Mouse (Mus musculus) hindbrain, embryonic 14.5 days (tissue): ENCODE measurements around the gene Arsb. TPM values are rescaled to one million over a fixed set of nuclear protein-coding genes. Genes with fewer than 3 reads are reported as not detected.

Experiments
- ATAC-seq: fragments of 200-750 bp; cut with Nextera tagmentation; 2 replicates; pipeline ENCODE4 v1.8.0; 2017; ENCODE audit warnings: moderate number of reproducible peaks, mild to moderate bottlenecking, moderate TSS enrichment, moderate library complexity; ENCODE audit not compliant: low FRiP score
- DNase-seq: peaks from one replicate; pipeline ENCODE4 v3.0.0-alpha.2; 2015; ENCODE audit warnings: low spot score
- H3K27ac ChIP-seq: fragments of 300-500 bp; sonication (generic); 2 replicates; pipeline ENCODE4 v1.5.1; 2014; ENCODE audit warnings: mild to moderate bottlenecking, moderate library complexity
- H3K27me3 ChIP-seq: fragments of 300-500 bp; sonication (generic); 2 replicates; pipeline ENCODE4 v1.6.1; 2014; ENCODE audit warnings: mild to moderate bottlenecking, low read length, mixed read lengths; ENCODE audit not compliant: control insufficient read depth, insufficient read depth
- H3K36me3 ChIP-seq: fragments of 300-500 bp; sonication (generic); replicated peaks from 2 replicates; pipeline ENCODE4 v1.6.1; 2014; ENCODE audit not compliant: control insufficient read depth, insufficient read depth
- H3K4me1 ChIP-seq: fragments of 300-500 bp; sonication (generic); replicated peaks from 2 replicates; pipeline ENCODE4 v1.6.1; 2014; ENCODE audit warnings: antibody characterized with exemption, low read length, mixed read lengths; ENCODE audit not compliant: control insufficient read depth, insufficient read depth
- H3K4me2 ChIP-seq: fragments of 300-500 bp; sonication (generic); replicated peaks from 2 replicates; pipeline ENCODE4 v1.6.1; 2014; ENCODE audit warnings: mild to moderate bottlenecking, moderate library complexity
- H3K4me3 ChIP-seq: fragments of 300-500 bp; sonication (generic); replicated peaks from 2 replicates; pipeline ENCODE4 v1.5.1; 2014; ENCODE audit warnings: mild to moderate bottlenecking, low read length
- H3K9ac ChIP-seq: fragments of 300-500 bp; sonication (generic); 2 replicates; pipeline ENCODE4 v1.6.1; 2014
- H3K9me3 ChIP-seq: fragments of 300-500 bp; sonication (generic); 2 replicates; pipeline ENCODE4 v1.6.1; 2016; ENCODE audit warnings: low read length; ENCODE audit not compliant: control insufficient read depth
- WGBS: fragments of 180-500 bp; shearing (Covaris S2); extraction: QIAGEN DNeasy Blood & Tissue Kit; methylation state at CpG from one replicate; pipeline ENCODE4 v1.1.7; 2014; 5-methylcytosine and 5-hydroxymethylcytosine counted together
- polyA plus RNA-seq: library from polyadenylated mRNA; unstranded; fragments of >200 nt; fragmentation: Nextera tagmentation; extraction: Ambion mirVana; gene quantifications from 2 replicates; pipeline ENCODE4 v1.2.1, GENCODE M21; 2014

Arsb gene
- polyA plus RNA-seq, 1 experiment from 2014 or later, result 10.9 TPM

DNA sequence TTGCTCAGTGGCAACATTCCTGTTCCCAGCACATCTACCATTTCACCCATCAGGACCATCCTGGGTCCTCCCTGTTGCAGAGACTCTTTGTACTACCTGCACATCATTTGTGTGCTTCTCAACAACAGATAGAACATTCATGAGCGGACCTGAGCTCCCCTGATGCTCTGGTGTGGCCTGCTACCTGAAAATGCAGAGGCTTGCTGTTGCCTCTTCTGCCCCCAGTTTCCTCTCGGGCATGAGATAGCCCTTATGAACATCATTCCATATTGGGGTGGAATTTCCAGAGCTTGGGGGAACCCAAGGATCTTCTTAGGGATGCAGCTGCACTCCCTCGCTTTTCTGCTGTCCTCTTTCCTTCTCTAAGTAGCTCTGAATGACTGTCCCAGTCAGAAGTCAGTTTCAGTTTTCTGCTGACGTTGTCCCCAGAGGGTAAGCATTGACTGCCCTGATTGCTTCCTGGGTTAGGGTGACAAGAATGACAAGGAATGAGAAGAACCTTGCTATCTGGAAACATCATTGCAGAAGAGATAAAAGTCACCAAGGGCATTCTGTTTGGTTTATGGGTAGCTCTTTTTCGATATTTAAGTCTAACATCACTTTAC lies 78.4 kb downstream of the Arsb start:
- no peak overlapping the region for H3K9ac ChIP-seq
- DNase-seq (no peak), ATAC-seq (no peak)
- H3K27ac ChIP-seq, result no peak overlapping the region
- H3K36me3 ChIP-seq, result no peaks in the 10 kb centered on the region
- no peaks in the 10 kb centered on the region for H3K9me3 ChIP-seq
- no peak overlapping the region for H3K4me3 ChIP-seq
- H3K27me3 ChIP-seq, result no peaks in the 10 kb centered on the region
- H3K4me2 ChIP-seq, result no peak overlapping the region
- 0 out of 2 replicates have a peak, but pooled peaks cover 3% of the 10 kb centered on the region for H3K4me1 ChIP-seq
- 82% methylated on average over 5 of the region's 5 CpGs for WGBS

GRCm38 (mm10) chr13:93850674-93851073 lies 79.2 kb downstream of the Arsb start:
- Histone ChIP-seq H3K9ac (no peak overlapping the region), H3K27me3 (no peaks in the 10 kb centered on the region), H3K36me3 (no peaks in the 10 kb centered on the region), H3K4me3 (no peak overlapping the region), H3K9me3 (no peaks in the 10 kb centered on the region), H3K4me2 (no peak overlapping the region), H3K27ac (no peak overlapping the region), H3K4me1 (0 out of 2 replicates have a peak, but pooled peaks cover 3% of the 10 kb centered on the region)
- ATAC-seq (no peak), DNase-seq (no peak)
- 90% methylated on average over 4 of the region's 4 CpGs for WGBS

GRCm38 (mm10) chr13:93852419-93853138 lies 81.1 kb downstream of the Arsb start:
- 62% methylated on average over 14 of the region's 14 CpGs for WGBS
- H3K9ac ChIP-seq, result no peak overlapping the region

DNA sequence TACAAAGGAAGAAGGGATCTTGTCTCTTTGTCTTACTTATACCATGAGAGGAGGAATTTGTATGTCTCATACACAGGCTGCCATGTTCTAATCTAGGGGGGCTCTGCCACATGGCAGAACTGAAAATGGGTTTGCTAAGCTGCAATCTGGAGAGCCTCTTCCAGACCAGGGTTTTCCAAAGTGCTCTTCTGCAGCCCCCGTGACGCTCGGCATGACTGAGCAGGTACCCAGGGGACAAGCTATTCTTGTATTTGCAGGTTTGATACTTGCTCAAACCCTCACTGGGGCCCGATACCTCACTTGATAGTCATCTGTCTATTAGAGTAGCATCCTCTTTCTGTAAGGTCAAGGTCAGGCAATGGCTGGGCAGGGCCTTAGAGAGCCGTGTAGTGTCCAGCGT lies 82.3 kb downstream of the Arsb start:
- Histone ChIP-seq H3K9ac (no peak overlapping the region), H3K4me1 (0 out of 2 replicates have a peak, but pooled peaks cover 3% of the 10 kb centered on the region), H3K4me2 (no peak overlapping the region), H3K36me3 (no peaks in the 10 kb centered on the region), H3K27me3 (no peaks in the 10 kb centered on the region), H3K27ac (no peak overlapping the region), H3K4me3 (no peak overlapping the region), H3K9me3 (no peaks in the 10 kb centered on the region)
- ATAC-seq (no peak), DNase-seq (no peak)
- 88% methylated on average over 6 of the region's 6 CpGs for WGBS

More at GRCm38 (mm10) chr13:93852419-93853138, 81.1 kb downstream of the Arsb start:
- Histone ChIP-seq H3K4me2 (no peak overlapping the region), H3K4me3 (no peak overlapping the region), H3K9me3 (no peaks in the 10 kb centered on the region), H3K36me3 (no peaks in the 10 kb centered on the region), H3K27me3 (no peaks in the 10 kb centered on the region), H3K4me1 (0 out of 2 replicates have a peak, but pooled peaks cover 3% of the 10 kb centered on the region), H3K27ac (no peak overlapping the region)
- no peak for ATAC-seq
- no peak for DNase-seq

DNA sequence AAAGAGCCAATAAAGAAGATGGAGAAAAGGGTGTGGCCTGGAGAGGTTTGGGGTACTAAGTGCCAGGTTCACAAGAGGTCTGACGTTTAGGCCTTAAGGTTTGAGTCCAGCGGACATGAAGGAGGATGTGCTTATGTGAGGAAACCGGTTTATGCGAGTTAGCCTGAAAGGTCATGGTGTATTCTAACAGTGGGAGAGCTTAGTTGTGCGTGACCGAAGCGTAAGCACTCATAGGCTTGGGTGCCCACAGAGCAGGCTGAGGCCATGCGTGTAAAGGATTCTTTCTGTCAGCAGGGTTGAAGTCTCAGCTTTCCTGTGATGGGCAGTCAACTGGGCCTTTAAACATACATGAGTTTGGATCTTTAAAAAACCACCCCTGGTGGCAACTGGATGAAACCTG lies 82.9 kb downstream of the Arsb start:
- 0 out of 2 replicates have a peak, but pooled peaks cover 3% of the 10 kb centered on the region for H3K4me1 ChIP-seq
- H3K36me3 ChIP-seq, result no peaks in the 10 kb centered on the region
- H3K27me3 ChIP-seq, result no peaks in the 10 kb centered on the region
- no peak for DNase-seq
- no peak overlapping the region for H3K4me3 ChIP-seq
- H3K4me2 ChIP-seq, result no peak overlapping the region
- ATAC-seq, result no peak
- H3K9me3 ChIP-seq, result no peaks in the 10 kb centered on the region
- 88% methylated on average over 8 of the region's 8 CpGs for WGBS
- no peak overlapping the region for H3K27ac ChIP-seq
- no peak overlapping the region for H3K9ac ChIP-seq

DNA sequence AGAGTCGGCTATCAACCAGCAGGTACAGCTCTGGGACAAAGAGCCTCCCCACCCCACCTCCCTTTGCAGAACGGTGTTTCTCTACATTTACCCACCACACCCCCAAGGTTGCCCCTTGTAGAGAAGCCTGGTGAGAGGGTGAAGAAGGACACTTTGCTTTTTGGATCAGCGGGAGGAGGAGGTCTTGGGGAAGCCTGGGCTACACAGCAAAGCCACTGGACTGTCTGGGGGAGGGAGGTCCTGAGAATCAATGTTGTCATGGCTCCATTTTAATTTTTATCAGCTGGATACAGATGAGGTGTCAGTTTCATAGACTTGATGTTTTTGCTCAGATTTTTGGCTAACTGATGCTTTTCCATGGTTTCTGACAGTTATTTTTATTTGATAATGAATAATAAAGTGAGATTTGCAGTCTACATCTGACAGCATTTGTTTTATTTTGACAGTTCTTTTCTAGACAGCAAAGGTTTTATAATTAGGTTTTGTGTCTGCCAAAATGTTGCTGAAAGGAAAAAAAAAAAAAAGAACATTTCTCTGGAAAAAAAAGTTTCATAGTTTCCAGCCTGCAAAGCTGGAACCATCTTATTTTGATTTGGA lies 83.6 kb downstream of the Arsb start:
- Histone ChIP-seq H3K9ac (no peak overlapping the region), H3K27ac (no peak overlapping the region), H3K9me3 (no peaks in the 10 kb centered on the region), H3K27me3 (no peaks in the 10 kb centered on the region), H3K36me3 (no peaks in the 10 kb centered on the region), H3K4me2 (no peak overlapping the region), H3K4me3 (no peak overlapping the region), H3K4me1 (0 out of 2 replicates have a peak, but pooled peaks cover 3% of the 10 kb centered on the region)
- 86% methylated on average over 3 of the region's 3 CpGs for WGBS
- ATAC-seq (no peak), DNase-seq (no peak)

DNA sequence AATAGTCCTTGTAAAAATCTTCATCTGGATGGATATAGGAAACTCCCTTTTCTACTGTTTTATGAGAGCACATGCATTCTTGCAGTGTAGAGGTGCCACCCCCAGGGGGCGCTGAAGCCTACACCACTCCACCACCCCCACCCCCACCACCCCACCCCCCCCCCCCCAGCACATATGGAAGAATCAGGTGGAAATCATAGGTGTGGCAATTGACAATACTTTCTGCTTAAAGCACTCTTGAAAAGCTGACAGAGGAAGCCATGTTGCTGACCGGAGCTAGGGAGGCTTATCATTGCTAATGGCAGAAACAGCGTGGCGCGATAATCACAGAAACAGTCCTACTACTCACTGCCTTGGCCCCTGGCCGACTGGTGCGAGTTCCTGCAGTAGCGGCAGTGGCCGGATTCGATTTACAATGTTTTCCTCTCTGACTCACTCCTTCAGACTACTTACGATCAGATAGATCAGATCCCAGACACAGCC lies 84.3 kb downstream of the Arsb start:
- Histone ChIP-seq H3K4me3 (no peak overlapping the region), H3K4me1 (0 out of 2 replicates have a peak, but pooled peaks cover 3% of the 10 kb centered on the region), H3K4me2 (no peak overlapping the region), H3K9ac (no peak overlapping the region), H3K9me3 (no peaks in the 10 kb centered on the region), H3K27ac (no peak overlapping the region), H3K36me3 (no peaks in the 10 kb centered on the region), H3K27me3 (no peaks in the 10 kb centered on the region)
- no peak for DNase-seq
- no peak for ATAC-seq
- WGBS, result 53% methylated on average over 11 of the region's 11 CpGs

DNA sequence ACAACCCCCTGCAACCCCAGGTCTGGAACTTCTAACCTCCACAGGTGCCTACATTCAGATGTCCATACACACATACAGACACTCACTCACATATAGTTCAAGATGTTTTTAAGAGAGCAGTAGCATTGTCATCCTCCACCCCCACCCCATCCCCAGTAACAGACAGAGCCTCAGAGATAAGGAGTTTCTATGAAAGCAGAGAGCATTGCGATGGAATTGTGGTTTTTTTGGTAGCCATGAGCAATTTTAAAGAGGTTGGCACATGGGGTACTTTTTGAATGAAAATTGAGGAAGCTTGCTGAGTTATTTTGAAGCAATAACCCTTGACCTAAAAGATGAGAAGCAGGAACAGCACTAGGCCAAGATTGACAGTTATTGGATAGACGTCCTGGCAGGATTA lies 89.8 kb downstream of the Arsb start:
- 87% methylated on average over 2 of the region's 2 CpGs for WGBS
- Histone ChIP-seq H3K4me2 (no peak overlapping the region), H3K4me1 (no peaks in the 10 kb centered on the region), H3K9me3 (no peaks in the 10 kb centered on the region), H3K27ac (no peak overlapping the region), H3K4me3 (no peak overlapping the region), H3K36me3 (no peaks in the 10 kb centered on the region), H3K9ac (no peak overlapping the region), H3K27me3 (no peaks in the 10 kb centered on the region)
- ATAC-seq, result no peak
- no peak for DNase-seq

- Histone ChIP-seq H3K4me3 (no peak overlapping the region), H3K9me3 (peaks cover 6% of the 10 kb centered on the region; the same call in 1 of the 2 replicates), H3K4me2 (no peak overlapping the region), H3K4me1 (no peaks in the 10 kb centered on the region), H3K27ac (no peak overlapping the region), H3K27me3 (no peaks in the 10 kb centered on the region), H3K9ac (no peak overlapping the region), H3K36me3 (no peaks in the 10 kb centered on the region)
- ATAC-seq (no peak), DNase-seq (no peak)
- WGBS, result 63% methylated on average over 8 of the region's 8 CpGs
Observed at GRCm38 (mm10) chr13:93864066-93864740, 92.8 kb downstream of the Arsb start.
